Mouse (Mus musculus) granulocyte monocyte progenitor cell, adult 5-6 weeks (primary cell): ENCODE measurements around the gene Dstyk. TPM values are rescaled to one million over a fixed set of nuclear protein-coding genes. Genes with fewer than 3 reads are reported as not detected.

ENCODE experiments used
- ATAC-seq: replicated peaks from 2 replicates; pipeline ENCODE4 v1.8.0; 2016; ENCODE audit warnings: mild to moderate bottlenecking, moderate TSS enrichment, inconsistent platforms; ENCODE audit not compliant: poor library complexity, severe bottlenecking
- total RNA-seq, 2 experiments: library from RNA; stranded (forward) in 1 of 2; stranded (reverse) in 1 of 2; fragments of 200-712, 200-1000 nt in 1 of 2; fragments of >200 nt in 1 of 2; fragmentation: Nextera tagmentation in 1 of 2; gene quantifications; 2 replicates each; pipeline ENCODE4 v1.2.3; 2014 to 2017

Dstyk gene
- total RNA-seq, 2 experiments from 2014 or later = 18.1 to 19.2 TPM

DNA sequence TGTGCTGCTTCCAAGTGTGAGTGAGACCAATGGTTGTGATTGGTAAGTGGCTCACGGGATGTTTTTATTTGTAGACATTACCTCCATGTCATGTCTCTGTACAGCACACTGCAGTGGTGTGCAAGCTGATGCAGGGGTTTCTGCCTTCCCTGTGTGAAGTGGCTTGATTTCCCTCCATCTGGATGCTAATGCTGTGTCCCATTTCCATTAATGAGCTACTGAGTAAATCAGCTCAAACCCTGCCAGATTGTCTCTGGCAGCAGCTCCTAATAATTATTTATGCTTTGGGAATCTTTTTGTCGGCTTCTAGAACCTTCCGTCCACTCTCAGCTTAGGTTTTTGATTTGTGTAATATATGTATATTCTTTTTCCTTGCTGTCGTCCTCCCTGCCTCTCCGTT, 87.8 kb downstream of the Dstyk start:
- no peak for ATAC-seq

DNA sequence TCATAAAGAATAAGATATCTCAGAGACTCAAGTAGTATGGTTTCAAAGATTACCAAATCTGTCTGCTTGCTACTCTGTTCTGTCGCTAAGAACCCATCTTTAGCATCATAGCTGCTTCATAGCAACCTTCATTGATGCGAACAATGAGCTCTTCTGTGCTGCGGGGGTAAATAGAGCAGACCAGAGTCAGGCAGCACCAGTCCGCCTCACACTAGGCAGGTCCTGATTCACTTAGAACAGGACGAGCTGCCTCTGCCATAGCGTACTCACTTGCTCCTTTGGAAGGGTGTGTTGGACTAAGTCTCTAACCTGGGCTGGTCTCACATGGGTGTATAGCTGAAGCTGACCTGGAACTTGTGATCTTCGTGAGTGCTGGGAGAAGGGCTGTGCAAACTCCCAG, 88.7 kb downstream of the Dstyk start, which contains the start of gene Tmem81:
Tmem81 (plus strand) TSS at position 173 of the 400 bp plus-strand sequence.
- ATAC-seq = no peak

DNA sequence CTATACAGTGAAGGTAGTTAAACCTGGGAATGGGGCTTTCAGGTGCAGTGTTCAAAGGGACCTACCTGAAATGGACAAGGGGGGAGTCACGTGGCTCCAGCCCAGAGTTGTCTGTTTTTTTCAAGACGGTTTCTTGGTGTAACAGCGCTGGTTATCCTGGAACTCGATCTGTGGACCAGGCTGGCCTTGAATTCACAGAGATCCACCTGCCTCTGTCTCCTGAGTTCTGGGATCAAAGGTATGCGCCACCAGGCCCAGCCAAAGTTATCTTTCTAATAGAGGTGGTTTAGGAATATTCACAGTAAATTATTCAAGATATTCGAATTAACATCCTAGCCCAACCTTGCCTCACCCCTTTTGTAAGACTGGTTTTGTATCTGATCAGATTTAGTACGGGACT, 89.3 kb downstream of the Dstyk start:
- no peak for ATAC-seq

DNA sequence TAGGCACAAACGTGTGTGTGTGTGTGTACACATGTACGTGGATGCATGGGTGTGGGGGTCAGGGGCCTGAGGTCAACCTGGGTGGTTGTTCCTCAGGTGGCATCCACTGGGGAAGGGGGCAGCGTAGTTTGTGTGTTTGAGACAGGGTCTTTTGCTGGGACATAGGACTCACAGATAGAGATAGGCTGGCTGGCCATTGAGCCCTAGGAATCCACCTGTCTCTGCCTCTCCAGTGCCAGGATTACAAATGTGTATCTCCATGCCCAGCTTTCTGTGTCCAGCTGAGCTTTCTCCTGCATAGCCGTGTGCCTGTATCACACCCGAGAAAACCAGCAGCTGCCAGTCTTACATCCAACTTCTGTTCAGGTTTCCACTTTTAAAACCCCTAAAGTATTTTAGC, 92.4 kb downstream of the Dstyk start:
- no peak for ATAC-seq

DNA sequence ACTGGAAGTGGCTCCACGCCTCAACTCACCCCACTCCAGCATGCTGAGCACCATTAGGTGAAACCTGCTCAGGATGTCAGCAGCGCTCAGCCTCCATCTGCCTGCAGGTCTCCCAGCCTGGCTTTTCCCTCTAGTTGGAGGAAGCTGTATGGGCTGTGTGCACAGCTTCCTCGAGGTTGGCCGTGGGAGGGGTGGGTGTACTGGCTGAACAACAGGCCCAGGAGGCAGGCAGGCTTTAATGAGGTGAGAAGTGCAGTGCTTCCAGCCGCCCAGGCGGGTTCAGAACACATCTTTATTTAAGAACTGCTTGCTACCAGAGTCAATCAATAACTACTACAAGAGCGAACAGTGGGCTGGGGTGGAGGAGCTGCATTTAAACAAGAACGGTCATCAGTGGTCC, 94.2 kb downstream of the Dstyk start:
- ATAC-seq = no peak

DNA sequence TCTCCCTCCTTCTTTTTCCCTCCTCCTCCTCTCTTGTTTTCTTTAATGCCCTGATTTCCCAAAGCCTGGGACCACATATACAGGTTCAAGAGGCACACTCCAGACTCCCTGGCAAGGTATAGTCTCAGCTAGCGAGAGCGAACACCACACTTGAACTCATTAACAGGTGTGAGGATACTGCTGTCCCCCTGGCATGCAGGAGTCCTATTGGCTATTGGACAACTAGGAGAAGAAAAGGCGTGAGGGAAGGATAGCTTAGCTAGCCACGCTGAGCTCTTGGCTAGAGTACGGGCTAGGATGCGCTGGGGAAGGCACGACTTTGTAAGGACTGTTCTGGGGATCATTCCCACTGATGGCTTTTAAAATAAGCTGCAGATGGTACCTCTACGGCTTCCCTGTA, 94.8 kb downstream of the Dstyk start:
- no peak for ATAC-seq

DNA sequence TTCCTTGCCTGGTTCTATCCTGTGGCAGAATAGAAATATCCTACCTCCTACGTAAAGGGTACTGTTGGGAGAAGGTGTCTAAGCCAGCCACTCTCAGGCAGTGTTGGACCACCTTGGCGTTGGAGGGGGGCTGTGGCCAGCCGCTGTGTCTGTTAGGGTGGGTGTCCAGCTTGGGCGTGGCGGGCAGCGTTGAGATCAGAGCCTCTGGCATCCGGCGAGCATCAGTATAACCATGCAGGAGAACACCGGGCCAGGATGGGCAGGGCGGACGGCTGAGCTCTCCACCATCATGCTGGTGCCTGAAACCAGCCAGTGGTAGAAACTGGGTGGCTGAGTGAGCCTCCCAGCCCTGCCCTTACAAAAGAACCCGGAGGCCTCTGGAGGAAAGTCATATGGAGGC, 98.0 kb downstream of the Dstyk start:
- no peak for ATAC-seq

Other genes starting within 250 kb of the Dstyk start
- gene Lemd1, start 226.1 kb upstream of the Dstyk start, total RNA-seq (2014; fragmentation: Nextera tagmentation) = not detected in 2 replicates
- not detected in 2 replicates for gene Lemd1, start 226.1 kb upstream of the Dstyk start, total RNA-seq (2017)
- not detected in 2 replicates for gene AC124108.1, start 226.1 kb upstream of the Dstyk start, total RNA-seq (2014; fragmentation: Nextera tagmentation)
- gene AC124108.1, start 226.1 kb upstream of the Dstyk start, total RNA-seq (2017) = not detected in 2 replicates
- not detected in 2 replicates for gene Gm10188, start 187.8 kb upstream of the Dstyk start, total RNA-seq (2014; fragmentation: Nextera tagmentation)
- gene Gm10188, start 187.8 kb upstream of the Dstyk start, total RNA-seq (2017) = not detected in 2 replicates
- not detected in 2 replicates for gene Klhdc8a, start 118.9 kb upstream of the Dstyk start, total RNA-seq (2014; fragmentation: Nextera tagmentation)
- gene Klhdc8a, start 118.9 kb upstream of the Dstyk start, total RNA-seq (2017) = not detected in 2 replicates
- gene Nuak2, start 101.4 kb upstream of the Dstyk start, total RNA-seq (2014; fragmentation: Nextera tagmentation) = 37.2 and 40.4 TPM in 2 replicates
- 19.3 and 21.7 TPM in 2 replicates for gene Nuak2, start 101.4 kb upstream of the Dstyk start, total RNA-seq (2017)
- gene Tmcc2, start 26.3 kb upstream of the Dstyk start, total RNA-seq (2014; fragmentation: Nextera tagmentation) = 1.5 and 6.2 TPM in 2 replicates
- 3.7 and 4.2 TPM in 2 replicates for gene Tmcc2, start 26.3 kb upstream of the Dstyk start, total RNA-seq (2017)
- 61.6 and 73.4 TPM in 2 replicates for gene Rbbp5, start 59.8 kb downstream of the Dstyk start, total RNA-seq (2014; fragmentation: Nextera tagmentation)
- gene Rbbp5, start 59.8 kb downstream of the Dstyk start, total RNA-seq (2017) = 52.7 and 57.8 TPM in 2 replicates
- 3.6 and 10.0 TPM in 2 replicates for gene Tmem81, start 88.7 kb downstream of the Dstyk start, total RNA-seq (2014; fragmentation: Nextera tagmentation)
- 1.8 and 5.1 TPM in 2 replicates for gene Tmem81, start 88.7 kb downstream of the Dstyk start, total RNA-seq (2017)
- not detected in 2 replicates for gene Cntn2, start 125.7 kb downstream of the Dstyk start, total RNA-seq (2014; fragmentation: Nextera tagmentation)
- gene Cntn2, start 125.7 kb downstream of the Dstyk start, total RNA-seq (2017) = not detected in 2 replicates